ENCODE assay signal across 8 mouse cellular contexts in the genomic region with DNA sequence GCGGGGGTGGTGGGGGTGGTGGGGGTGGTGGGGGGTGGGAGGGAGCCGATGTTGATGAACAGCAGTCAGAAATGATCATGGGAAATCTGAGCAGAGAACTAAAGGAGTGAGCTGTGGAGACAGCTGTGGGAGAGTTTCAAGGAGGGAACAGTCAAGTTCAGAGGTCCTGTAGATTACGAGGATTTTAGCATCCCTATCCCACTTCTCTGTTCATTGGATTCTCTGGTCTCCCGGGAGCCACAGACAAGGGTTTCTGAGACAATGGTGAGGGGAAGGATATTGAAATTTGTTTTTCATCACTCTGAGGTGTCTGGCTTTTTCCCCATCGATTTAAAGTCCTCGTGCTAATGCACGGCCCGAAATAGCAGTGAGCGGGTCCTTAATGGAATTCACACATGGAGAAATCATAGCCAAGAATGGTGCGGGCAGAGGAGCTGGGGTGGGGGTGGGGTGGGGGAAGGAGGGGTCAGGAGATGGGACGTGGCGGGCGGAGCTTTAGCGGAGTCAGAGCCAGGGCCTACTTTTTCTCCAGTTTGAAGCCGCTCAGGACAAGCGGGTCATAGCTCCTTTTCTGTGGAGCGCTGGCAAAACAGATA. TPM values are rescaled to one million over a fixed set of nuclear protein-coding genes. Genes with fewer than 3 reads are reported as not detected.
A peak's percentile ranks its signal among the peaks of the same experiment; 100 is the strongest.
DNase-seq lines count a peak whose midpoint lies in the region; ATAC-seq and TF ChIP-seq lines count a peak whose summit lies in the region.

No protein-coding gene starts in this region.

- no peaks in the 10 kb centered on the region for H3K27me3 ChIP-seq in heart, embryonic 12.5 days (replicated peaks)
- no peaks in the 10 kb centered on the region for H3K27me3 ChIP-seq in liver, adult 2 months (ENCODE audit: control insufficient read depth, insufficient read depth, low read length)

- peak overlapping the region; percentile 53 for H3K9ac ChIP-seq in ES-E14 (ENCODE audit: insufficient read depth, low read depth, low read length, poor library complexity, severe bottlenecking)
- H3K9ac ChIP-seq in heart, embryonic 12.5 days, result peak overlapping the region; percentile 49
- no peak overlapping the region for H3K9ac ChIP-seq in liver, adult 2 months (ENCODE audit: low read depth, low read length)

- DNase-seq in gastrocnemius, adult 18-20 months (ENCODE audit: low spot score), result peak; percentile 26
- DNase-seq in gastrocnemius, postnatal 25 days, result no peak
- DNase-seq in ES-E14 (ENCODE audit: low read depth, low spot score), result no peak
- DNase-seq in liver, adult 2 months (ENCODE audit: extremely low read depth, low read depth, low spot score), result no peak
- DNase-seq in urinary bladder, postnatal 36 days (ENCODE audit: low spot score in 2 of 2), result no peak
- DNase-seq in ovary, postnatal 36 days (ENCODE audit: low spot score), result no peak
- no peak for DNase-seq in urinary bladder, adult 18-20 months (ENCODE audit: low spot score in 2 of 2)

- H3K4me3 ChIP-seq in ES-E14 (ENCODE audit: insufficient read depth in 1 of 2, low read depth in 1 of 2, low read length in 2 of 2, poor library complexity in 1 of 2, severe bottlenecking in 1 of 2), result peak overlapping the region; percentile 47 to 51; a peak in 3 of 4 replicates
- no peak overlapping the region for H3K4me3 ChIP-seq in heart, embryonic 12.5 days
- H3K4me3 ChIP-seq in liver, adult 2 months (ENCODE audit: insufficient read depth, low read depth, low read length), result no peak overlapping the region

- H3K4me2 ChIP-seq in heart, embryonic 12.5 days, result peak overlapping the region; percentile 16; the same call in 1 of the 2 replicates

- WGBS in heart, embryonic 12.5 days, result 21% methylated on average over 17 of the region's 17 CpGs
- WGBS in liver, adult 2 months, result 76% methylated on average over 17 of the region's 17 CpGs

- H3K36me3 ChIP-seq in ES-E14 (ENCODE audit: control insufficient read depth, insufficient read depth, low read length, poor library complexity, severe bottlenecking), result peaks cover 9% of the 10 kb centered on the region; the same call in 1 of the 2 replicates
- peaks cover 52% of the 10 kb centered on the region for H3K36me3 ChIP-seq in heart, embryonic 12.5 days
- no peaks in the 10 kb centered on the region for H3K36me3 ChIP-seq in liver, adult 2 months (ENCODE audit: control insufficient read depth, insufficient read depth, low read length)

- in situ Hi-C loops in ES-E14 (cut with MboI; ENCODE audit: low sequenced_read_pairs in 2 of 2, unreplicated experiment in 2 of 2), result no loop called here

- no peaks in the 10 kb centered on the region for H3K79me2 ChIP-seq in liver, adult 2 months (ENCODE audit: control insufficient read depth, insufficient read depth, low read length)

- no peak for TF ChIP-seq POLR2A in liver, adult 2 months (IDR thresholded peaks at IDR 0.05; ENCODE audit: extremely low read depth, insufficient read depth, low read length)

- H3K27ac ChIP-seq in ES-E14 (ENCODE audit: insufficient read depth, low read depth, low read length, poor library complexity, severe bottlenecking), result peak overlapping the region; percentile 99; the same call in 1 of the 2 replicates
- peak overlapping the region; percentile 94 for H3K27ac ChIP-seq in heart, embryonic 12.5 days (ENCODE audit: poor library complexity, severe bottlenecking)
- peak overlapping the region; percentile 48; the same call in 1 of the 2 replicates for H3K27ac ChIP-seq in liver, adult 2 months (replicated peaks; ENCODE audit: insufficient read depth, low read depth, low read length)

- ATAC-seq in heart, embryonic 12.5 days (ENCODE audit: insufficient number of reproducible peaks, low FRiP score), result no peak

- no peaks in the 10 kb centered on the region for H3K9me3 ChIP-seq in ES-E14 (ENCODE audit: control insufficient read depth, insufficient read depth, low read depth, low read length)
- no peaks in the 10 kb centered on the region for H3K9me3 ChIP-seq in heart, embryonic 12.5 days (replicated peaks)

- TF ChIP-seq CTCF in liver, adult 2 months (IDR thresholded peaks at IDR 0.05; ENCODE audit: low read depth, low read length), result no peak

- peaks cover 19 to 52% of the 10 kb centered on the region in 2 experiments for H3K4me1 ChIP-seq in ES-E14 (ENCODE audit: control insufficient read depth in 2 of 2, insufficient read depth in 2 of 2, low read length in 2 of 2, poor library complexity in 1 of 2)
- H3K4me1 ChIP-seq in heart, embryonic 12.5 days (replicated peaks), result peaks cover 81% of the 10 kb centered on the region
- peaks cover 24% of the 10 kb centered on the region for H3K4me1 ChIP-seq in liver, adult 2 months (ENCODE audit: control insufficient read depth, insufficient read depth, low read length)

TF ChIP-seq in ES-E14, 5 proteins besides CTCF, POLR2A, EP300 and RAD21:
- no peak for TF ChIP-seq CHD2 (IDR thresholded peaks at IDR 0.05; ENCODE audit: low read depth, low read length)
- no peak for TF ChIP-seq HCFC1 (IDR thresholded peaks at IDR 0.05; ENCODE audit: borderline replicate concordance, insufficient read depth, low read length)
- TF ChIP-seq ZNF384 (IDR thresholded peaks at IDR 0.05; ENCODE audit: low read depth, low read length), result no peak
- no peak for TF ChIP-seq ZC3H11A (IDR thresholded peaks at IDR 0.05; ENCODE audit: borderline replicate concordance, low read depth, low read length)
- TF ChIP-seq MAFK (IDR thresholded peaks at IDR 0.05; ENCODE audit: insufficient read depth, low read depth, low read length), result no peak

RNA-seq across cellular contexts. Expression of gene Adam19, which starts 13.7 kb away (rescaled TPM):
- 1 to 10 TPM; 1.9 to 4.1 TPM for total RNA-seq in gastrocnemius, adult 18-20 months (2021)
- 1 to 10 TPM; 4.9 to 8.0 TPM for total RNA-seq in gastrocnemius, postnatal 25 days (2021)
- 43.8 and 71.1 TPM in 2 replicates for total RNA-seq in ES-E14 (2012; rRNA removed)
- polyA plus RNA-seq in heart, embryonic 12.5 days (2016; fragmentation: Nextera tagmentation; extraction: Ambion mirVana), result 44.2 and 48.3 TPM in 2 replicates
- total RNA-seq in liver, adult 2 months (2014; rRNA removed), result 0.47 and 0.55 TPM in 2 replicates
- 0.50 and 1.1 TPM in 2 replicates for polyA plus RNA-seq in liver, adult 2 months (2012; rRNA removed)

RNA-seq across cellular contexts. Expression of gene Gm12166, which starts 17.4 kb away (rescaled TPM):
- total RNA-seq in gastrocnemius, adult 18-20 months (2021), result under 1 TPM; 0.48 to 0.50 TPM
- 1 to 10 TPM in 1 of 2 experiments, under 1 TPM in 1; 0.51 to 1.2 TPM for total RNA-seq in gastrocnemius, postnatal 25 days (2021)
- 3.9 and 6.8 TPM in 2 replicates for total RNA-seq in ES-E14 (2012; rRNA removed)
- 3.4 and 4.0 TPM in 2 replicates for polyA plus RNA-seq in heart, embryonic 12.5 days (2016; fragmentation: Nextera tagmentation; extraction: Ambion mirVana)
- 2.3 and 3.5 TPM in 2 replicates for total RNA-seq in liver, adult 2 months (2014; rRNA removed)
- polyA plus RNA-seq in liver, adult 2 months (2012; rRNA removed), result 6.2 and 7.0 TPM in 2 replicates

Comparison
In these comparisons a context has a peak if more than half of its experiments do, and no peak if none do; other contexts are left out.
1. H3K27ac ChIP-seq: peak in every context shown above with its lines; median percentile 99 in ES-E14; 94 in heart, embryonic 12.5 days; 48 in liver, adult 2 months.
2. H3K4me3 ChIP-seq: peak in ES-E14 (2 of 2); none in heart, embryonic 12.5 days (single experiment) and liver, adult 2 months (single experiment).